Mouse (Mus musculus): ENCODE results near the gene Tubg2.
"Not testable (repeated sequence)": the region's sequence is repeated elsewhere in the genome, so short reads cannot be mapped to it uniquely, and the experiment has no call there.

Gene Tubg2

GRCm38 (mm10) chr11:101140164-101140819 lies 15.4 kb upstream of the Tubg2 start:
- DNase-seq: peak; percentile 56 to 75

- DNase-seq: no peak
Observed at GRCm38 (mm10) chr11:101141088-101141487, 14.6 kb upstream of the Tubg2 start.

DNA sequence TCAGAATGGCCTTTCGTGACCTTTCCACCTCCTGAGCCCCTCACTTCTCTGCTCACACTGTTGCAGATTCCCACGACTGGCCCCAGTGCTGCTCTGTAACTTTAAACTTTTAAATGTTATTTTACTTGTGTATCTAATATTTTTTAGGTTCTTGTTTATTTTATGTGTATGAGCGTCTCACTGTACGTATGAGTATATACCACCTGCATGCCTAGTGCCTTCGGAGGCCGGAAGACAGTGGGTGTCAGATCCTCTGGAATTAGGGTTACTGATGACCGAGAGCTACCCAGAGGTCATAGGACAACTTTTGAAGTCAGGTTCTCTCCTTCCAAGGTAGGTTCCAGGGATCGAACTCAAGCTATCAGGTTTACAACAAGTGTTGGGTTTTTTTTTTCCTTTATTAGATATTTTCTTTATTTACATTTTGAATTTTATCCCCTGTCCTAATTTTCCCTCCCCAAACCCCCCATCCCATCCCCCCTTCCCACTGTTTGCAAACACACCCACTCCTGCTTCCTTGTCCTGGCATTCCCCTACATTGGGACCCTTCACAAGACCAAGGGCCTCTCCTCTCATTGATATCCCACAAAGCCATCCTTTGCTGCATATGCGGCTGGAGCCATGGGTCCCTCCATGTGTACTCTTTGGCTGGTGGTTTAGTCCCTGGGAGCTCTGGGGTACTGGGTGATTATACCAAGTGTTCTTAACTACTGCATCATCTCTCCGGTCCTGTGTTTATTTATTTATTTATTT lies 13.3 kb upstream of the Tubg2 start:
- no peak for DNase-seq

GRCm38 (mm10) chr11:101143338-101144225 lies 12.1 kb upstream of the Tubg2 start:
- DNase-seq: peak in 1 of 2 experiments; percentile 33

DNA sequence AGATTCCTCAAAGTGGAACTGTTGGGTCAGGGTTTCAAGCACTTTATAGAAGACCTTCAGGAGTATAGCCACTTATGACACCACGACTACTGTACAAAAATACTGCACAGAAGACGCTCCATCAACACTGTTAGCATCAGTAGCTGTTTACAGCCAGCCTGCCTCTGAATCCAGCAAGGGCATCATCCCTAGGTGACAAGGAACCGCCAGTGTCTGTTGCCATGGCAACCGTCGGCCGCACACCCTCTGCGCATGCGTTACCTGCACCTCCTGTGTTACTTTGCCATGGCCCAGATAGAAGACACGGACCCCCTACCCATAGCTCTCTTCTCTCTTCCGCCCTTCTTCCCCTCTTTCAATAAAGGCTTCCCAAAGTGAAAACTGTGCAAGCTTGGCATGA lies 9.3 kb upstream of the Tubg2 start:
- DNase-seq: no peak

DNA sequence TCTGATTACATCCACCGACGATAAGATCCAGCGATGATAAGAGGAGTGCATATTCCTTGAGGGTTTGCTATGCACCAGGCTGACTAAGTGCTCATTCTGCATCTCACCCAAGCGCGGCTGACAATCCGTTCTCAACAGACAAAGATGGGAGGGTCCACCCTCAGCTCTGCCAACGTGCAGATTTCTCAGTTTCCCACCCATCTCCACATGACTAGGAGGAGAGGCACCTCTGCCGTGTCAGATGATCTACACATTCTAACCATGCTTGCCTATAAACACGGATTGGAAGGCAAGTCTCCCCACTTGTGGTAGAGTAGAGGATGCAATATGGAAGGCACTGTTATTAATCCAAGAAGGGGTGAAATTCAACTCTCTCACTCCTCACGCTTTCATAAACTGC lies 7.0 kb upstream of the Tubg2 start:
- no peak for DNase-seq

DNA sequence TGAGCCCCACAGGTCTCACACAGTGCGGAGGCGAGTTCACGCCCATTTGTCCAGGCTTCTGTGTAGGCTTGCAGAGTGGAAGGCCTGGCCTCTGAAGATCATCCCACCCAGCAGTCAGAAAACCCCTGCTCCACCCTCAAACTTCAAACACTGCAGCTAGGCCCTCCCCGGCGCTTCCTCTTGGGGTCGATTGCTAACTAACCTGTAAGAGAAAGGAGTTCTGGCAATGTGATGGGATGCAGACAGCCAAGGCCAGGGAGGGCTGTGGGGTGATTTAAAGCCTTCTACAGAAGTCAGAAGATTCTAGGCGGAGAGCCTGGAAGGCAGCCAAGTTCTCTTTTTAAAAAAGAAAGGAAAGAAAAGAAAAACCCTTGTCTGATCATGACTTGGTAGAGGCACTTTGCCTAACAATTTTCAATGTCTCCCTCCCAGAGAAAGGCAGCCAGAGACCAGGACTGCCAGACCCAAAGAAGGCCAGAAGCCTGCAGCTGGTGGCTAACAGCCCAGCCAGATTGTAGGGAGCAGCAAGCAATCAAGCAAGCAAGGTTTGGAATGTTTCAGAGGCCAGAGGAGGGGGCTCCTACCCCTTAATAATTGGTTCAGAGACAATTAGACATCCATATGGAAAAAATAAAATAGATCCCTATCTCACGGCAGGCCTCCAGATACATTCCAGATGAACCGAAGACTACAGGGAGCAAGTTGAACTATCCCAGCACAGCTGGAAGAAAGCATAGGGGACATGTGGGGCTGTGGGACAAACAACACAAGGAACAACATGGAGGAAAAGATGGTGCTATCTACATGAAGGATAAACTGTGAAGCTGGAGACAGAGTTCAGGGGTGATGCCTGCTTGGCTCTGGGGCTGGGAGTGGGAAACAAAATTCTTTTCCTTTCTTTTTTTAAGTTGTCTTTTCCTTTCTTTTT lies 6.3 kb upstream of the Tubg2 start:
- no peak for DNase-seq

DNA sequence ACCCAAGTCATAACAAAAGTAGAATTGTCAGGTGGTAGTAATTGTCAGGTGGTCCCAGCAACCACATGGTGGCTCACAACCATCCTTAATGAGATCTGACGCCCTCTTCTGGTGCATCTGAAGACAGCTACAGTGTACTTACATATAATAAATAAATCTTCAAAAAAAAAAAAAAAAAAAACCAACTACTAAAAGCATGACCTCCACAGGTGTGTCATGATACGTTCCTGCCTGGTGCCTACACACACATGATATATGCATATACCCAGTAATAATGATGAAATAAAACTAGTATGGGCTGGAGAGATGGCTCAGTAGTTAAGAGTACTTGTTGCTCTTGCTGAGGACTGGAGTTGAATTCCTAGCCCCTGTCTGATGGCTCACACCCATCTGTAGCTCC lies 4.6 kb upstream of the Tubg2 start:
- no peak for DNase-seq

DNA sequence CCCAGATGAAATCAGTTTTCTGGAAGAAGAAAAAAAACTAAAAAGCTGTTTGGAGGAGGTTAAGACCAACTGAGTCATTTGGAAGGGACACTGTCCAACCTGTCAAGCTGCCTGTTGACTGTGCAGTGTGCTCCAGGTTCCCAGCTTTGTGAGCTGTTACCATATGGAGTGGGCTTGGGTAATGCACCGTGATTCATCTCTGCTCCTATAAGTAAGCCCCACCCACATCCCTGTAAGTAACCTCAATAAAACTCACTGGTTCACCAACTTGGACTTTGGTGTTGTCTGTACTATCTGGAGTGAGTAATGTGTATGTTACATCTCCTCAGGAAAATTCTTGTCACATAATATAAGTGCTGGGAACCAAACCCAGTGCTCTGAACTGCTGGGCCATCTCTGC lies 2.9 kb upstream of the Tubg2 start:
- no peak for DNase-seq

DNA sequence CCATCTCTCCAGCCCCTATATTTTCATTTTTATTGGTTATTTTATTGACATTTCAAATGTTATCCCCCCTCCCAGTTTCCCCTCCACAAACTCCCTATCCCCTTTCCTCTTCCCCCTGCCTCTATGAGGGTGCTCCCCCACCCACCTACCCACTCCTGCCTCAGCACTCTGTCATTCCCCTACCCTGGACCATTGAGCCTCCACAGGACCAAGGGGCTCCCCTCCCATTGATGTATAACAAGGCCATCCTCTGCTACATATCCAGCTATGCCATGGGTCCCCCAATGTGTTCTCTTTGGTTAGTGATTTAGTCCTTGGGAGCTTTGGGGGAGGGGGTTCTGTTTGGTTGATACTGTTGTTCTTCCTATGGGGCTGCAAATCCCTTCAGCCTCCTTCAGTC lies 1.1 kb upstream of the Tubg2 start:
- DNase-seq: no peak

GRCm38 (mm10) chr11:101155151-101155550 lies 556 bp upstream of the Tubg2 start:
- no peak for DNase-seq

DNA sequence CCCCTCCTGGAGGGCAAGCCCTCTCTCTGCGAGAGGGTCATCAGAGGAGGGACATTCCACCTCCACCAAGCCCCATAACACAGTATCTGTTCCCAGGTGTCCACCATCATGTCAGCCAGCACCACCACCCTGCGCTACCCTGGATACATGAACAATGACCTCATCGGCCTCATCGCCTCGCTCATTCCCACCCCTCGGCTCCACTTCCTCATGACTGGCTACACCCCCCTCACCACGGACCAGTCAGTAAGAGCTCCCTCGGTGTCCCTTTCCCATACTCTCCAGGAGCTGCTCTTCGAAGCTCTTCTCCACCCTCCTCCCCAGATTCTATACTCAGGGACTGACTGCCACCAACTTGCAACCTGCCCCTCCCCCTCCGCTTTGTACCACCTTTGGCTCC lies 4.4 kb downstream of the Tubg2 start:
- not testable (repeated sequence) for DNase-seq

- not testable (repeated sequence) for DNase-seq
Observed at GRCm38 (mm10) chr11:101160981-101161505, 5.3 kb downstream of the Tubg2 start.

GRCm38 (mm10) chr11:101161551-101161950 lies 5.8 kb downstream of the Tubg2 start:
- DNase-seq: no peak

DNA sequence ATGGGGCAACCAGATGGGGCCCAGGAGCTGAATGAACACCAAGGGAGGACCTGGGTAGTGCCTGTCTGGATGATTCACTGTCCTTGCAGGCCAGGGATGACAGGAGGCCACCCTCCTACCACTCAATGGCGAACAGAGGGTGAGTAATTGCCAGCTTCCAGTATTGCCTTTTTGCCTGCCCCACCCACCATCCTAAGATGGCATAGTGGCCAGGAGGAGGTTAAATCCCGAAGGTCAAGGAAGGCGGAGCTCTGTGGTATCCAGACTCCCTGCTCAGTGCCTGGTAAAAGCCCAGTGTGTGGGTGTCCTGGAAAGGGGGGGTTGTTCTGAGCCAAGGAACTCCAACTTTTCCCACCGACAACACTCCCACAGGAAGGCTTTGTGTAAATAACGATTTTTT lies 6.6 kb downstream of the Tubg2 start:
- no peak for DNase-seq

GRCm38 (mm10) chr11:101162772-101163171 lies 7.1 kb downstream of the Tubg2 start:
- DNase-seq: peak; percentile 64 to 65

- DNase-seq: no peak
Observed at GRCm38 (mm10) chr11:101163476-101164350, 8.0 kb downstream of the Tubg2 start.

- DNase-seq: no peak
Observed at GRCm38 (mm10) chr11:101164351-101164665, 8.6 kb downstream of the Tubg2 start.

- DNase-seq: peak in 1 of 2 experiments; percentile 30
Observed at GRCm38 (mm10) chr11:101164677-101165580, 9.2 kb downstream of the Tubg2 start.

GRCm38 (mm10) chr11:101166357-101166756 lies 10.7 kb downstream of the Tubg2 start:
- DNase-seq: no peak
